Mouse (Mus musculus) ES-Bruce4 (cell line): ENCODE results near the gene Rnf8.

Experiments
- CTCF ChIP-seq: IDR thresholded peaks from one replicate; pipeline ENCODE4 v1.8.1; 2011; ENCODE audit warnings: low read depth, low read length
- EP300 ChIP-seq: IDR thresholded peaks from 2 replicates; pipeline ENCODE4 v1.6.1; 2011; ENCODE audit warnings: low read depth, low read length; ENCODE audit not compliant: insufficient read depth
- POLR2A ChIP-seq: IDR thresholded peaks from one replicate; pipeline ENCODE4 v1.8.1; 2011; ENCODE audit warnings: low read length; ENCODE audit not compliant: insufficient read depth

- TF ChIP-seq POLR2A = no peak
- no peak for TF ChIP-seq CTCF
- TF ChIP-seq EP300 = no peak
Measured at GRCm38 (mm10) chr17:29569831-29570230, 44.8 kb upstream of the Rnf8 start.
